1 mouse cellular context compared by ENCODE assay signal in the genomic region with DNA sequence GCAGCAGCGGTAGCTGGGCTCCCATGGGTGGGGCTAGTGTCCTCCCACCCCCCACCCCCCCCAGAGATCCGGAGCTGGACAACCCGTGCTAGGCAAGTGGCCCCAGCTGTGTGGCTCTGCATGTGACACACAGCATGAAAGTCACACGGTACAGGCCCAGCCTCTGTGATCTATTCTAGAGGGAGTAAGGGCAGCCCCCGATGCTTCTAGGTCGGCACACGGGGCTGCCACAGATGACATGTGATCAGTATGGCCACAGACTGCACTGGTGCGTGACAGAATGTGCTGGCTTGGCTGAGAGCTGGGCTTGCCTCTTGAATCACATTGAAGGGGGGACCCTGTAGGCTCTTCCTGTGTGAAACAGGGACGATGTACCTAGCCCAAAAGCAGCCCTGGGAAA.
TF ChIP-seq lines count a peak whose summit lies in the region.

No protein-coding gene starts in this region.

TF ChIP-seq in CH12.LX, 34 proteins besides CTCF, POLR2A, EP300 and RAD21 (continued from another document):
- no peak for TF ChIP-seq ZC3H11A (IDR thresholded peaks at IDR 0.05; ENCODE audit: low read depth, low read length)
- peak; percentile 69; the same call in 1 of the 2 replicates for TF ChIP-seq IRF4 (IDR thresholded peaks at IDR 0.05; ENCODE audit: low read depth, low read length)
- TF ChIP-seq GABPA (IDR thresholded peaks at IDR 0.05; ENCODE audit: insufficient replicate concordance, low read depth, low read length), result no peak
- no peak for TF ChIP-seq NELFE (IDR thresholded peaks at IDR 0.05; ENCODE audit: low read depth, low read length)
- peak; percentile 14; the same call in 1 of the 2 replicates for TF ChIP-seq USF2 (conservative IDR thresholded peaks at IDR 0.05; ENCODE audit: low read depth, low read length)
- TF ChIP-seq CHD2 (IDR thresholded peaks at IDR 0.05; ENCODE audit: low read length), result no peak
- no peak for TF ChIP-seq UBTF (IDR thresholded peaks at IDR 0.05; ENCODE audit: low read depth, low read length)
- peak; percentile 79 for TF ChIP-seq MAX (IDR thresholded peaks at IDR 0.05; ENCODE audit: low read length)
- peak; percentile 76 for TF ChIP-seq MEF2A (IDR thresholded peaks at IDR 0.05; ENCODE audit: borderline replicate concordance, low read depth, low read length)
- no peak for TF ChIP-seq MAFK (IDR thresholded peaks at IDR 0.05; ENCODE audit: insufficient replicate concordance, low read length)
- no peak for TF ChIP-seq POLR2AphosphoS2 (IDR thresholded peaks at IDR 0.05; ENCODE audit: low read depth, low read length)
- no peak for TF ChIP-seq TBP (conservative IDR thresholded peaks at IDR 0.05; ENCODE audit: low read depth, low read length)
- TF ChIP-seq TCF12 (IDR thresholded peaks at IDR 0.05; ENCODE audit: low read depth, low read length), result peak; percentile 80; the same call in 1 of the 2 replicates
- TF ChIP-seq NRF1 (IDR thresholded peaks at IDR 0.05; ENCODE audit: low read depth, low read length), result no peak
- peak; percentile 35 for TF ChIP-seq ELF1 (IDR thresholded peaks at IDR 0.05; ENCODE audit: low read depth, low read length)
- TF ChIP-seq JUND (conservative IDR thresholded peaks at IDR 0.05; ENCODE audit: low read depth, low read length), result no peak
- no peak for TF ChIP-seq PAX5 (IDR thresholded peaks at IDR 0.05; ENCODE audit: low read length)
- peak; percentile 27; the same call in 1 of the 2 replicates for TF ChIP-seq MXI1 (IDR thresholded peaks at IDR 0.05; ENCODE audit: low read depth, low read length)
- TF ChIP-seq ETS1 (conservative IDR thresholded peaks at IDR 0.05; ENCODE audit: low read depth, low read length), result peak; percentile 97
- no peak for TF ChIP-seq ZNF384 (IDR thresholded peaks at IDR 0.05; ENCODE audit: low read depth, low read length)
TF ChIP-seq in CH12.LX: peak in this region for 13.
